Mouse (Mus musculus): ENCODE measurements at regions not wholly inside any gene's neighbourhood (a gene's known extent, or its start where the extent isn't known, plus 50 kb on each side); places are given as distances from the start of the nearest gene placed in this dataset.

- no peak overlapping the region for H3K4me3 ChIP-seq (ENCODE audit: low read length)
Measured at GRCm38 (mm10) chr11:20470396-20470795, 72.7 kb upstream of the Sertad2 start.

GRCm38 (mm10) chr11:20472336-20472735 lies 70.7 kb upstream of the Sertad2 start:
- H3K4me3 ChIP-seq (ENCODE audit: low read length) = no peak overlapping the region
- no peak overlapping the region for H3K27ac ChIP-seq (ENCODE audit: low read length)
- no peaks in the 10 kb centered on the region for H3K9me3 ChIP-seq (replicated peaks; ENCODE audit: control insufficient read depth, low read length)
- H3K9ac ChIP-seq (ENCODE audit: low read length) = no peak overlapping the region
- H3K27me3 ChIP-seq (ENCODE audit: control insufficient read depth, insufficient read depth, low read length) = no peaks in the 10 kb centered on the region; the same call in 1 of the 2 replicates
- H3K36me3 ChIP-seq (ENCODE audit: control insufficient read depth, insufficient read depth) = no peaks in the 10 kb centered on the region
- no peaks in the 10 kb centered on the region for H3K4me1 ChIP-seq (ENCODE audit: control insufficient read depth, insufficient read depth, low read length)
- no peak for ATAC-seq (replicated peaks; ENCODE audit: extremely low read depth, insufficient read depth, low FRiP score)
- WGBS = 37% methylated on average over 1 of the region's 1 CpGs
- H3K4me2 ChIP-seq (ENCODE audit: low read depth, low read length) = no peak overlapping the region

More at GRCm38 (mm10) chr11:20470396-20470795, 72.7 kb upstream of the Sertad2 start:
- Histone ChIP-seq H3K27me3 (ENCODE audit: control insufficient read depth, insufficient read depth, low read length) (no peaks in the 10 kb centered on the region), H3K27ac (ENCODE audit: low read length) (no peak overlapping the region), H3K4me2 (ENCODE audit: low read depth, low read length) (no peak overlapping the region), H3K36me3 (ENCODE audit: control insufficient read depth, insufficient read depth) (no peaks in the 10 kb centered on the region), H3K9me3 (replicated peaks; ENCODE audit: control insufficient read depth, low read length) (no peaks in the 10 kb centered on the region), H3K4me1 (ENCODE audit: control insufficient read depth, insufficient read depth, low read length) (no peaks in the 10 kb centered on the region), H3K9ac (ENCODE audit: low read length) (no peak overlapping the region)
- WGBS = 90% methylated on average over 6 of the region's 6 CpGs
- no peak for ATAC-seq (replicated peaks; ENCODE audit: extremely low read depth, insufficient read depth, low FRiP score)

- Histone ChIP-seq H3K9me3 (replicated peaks; ENCODE audit: control insufficient read depth, low read length) (0 out of 2 replicates have a peak, but pooled peaks cover 3% of the 10 kb centered on the region), H3K4me1 (ENCODE audit: control insufficient read depth, insufficient read depth, low read length) (no peaks in the 10 kb centered on the region), H3K27me3 (ENCODE audit: control insufficient read depth, insufficient read depth, low read length) (no peaks in the 10 kb centered on the region; the same call in 1 of the 2 replicates), H3K4me2 (ENCODE audit: low read depth, low read length) (no peak overlapping the region), H3K36me3 (ENCODE audit: control insufficient read depth, insufficient read depth) (no peaks in the 10 kb centered on the region), H3K27ac (ENCODE audit: low read length) (no peak overlapping the region), H3K9ac (ENCODE audit: low read length) (no peak overlapping the region), H3K4me3 (ENCODE audit: low read length) (no peak overlapping the region)
- ATAC-seq (replicated peaks; ENCODE audit: extremely low read depth, insufficient read depth, low FRiP score) = no peak
- 64% methylated on average over 7 of the region's 7 CpGs for WGBS
Measured at GRCm38 (mm10) chr11:20475629-20476028, 67.4 kb upstream of the Sertad2 start.

GRCm38 (mm10) chr11:20476494-20476893 lies 66.6 kb upstream of the Sertad2 start:
- Histone ChIP-seq H3K4me2 (ENCODE audit: low read depth, low read length) (no peak overlapping the region), H3K27ac (ENCODE audit: low read length) (no peak overlapping the region), H3K4me1 (ENCODE audit: control insufficient read depth, insufficient read depth, low read length) (no peaks in the 10 kb centered on the region), H3K9me3 (replicated peaks; ENCODE audit: control insufficient read depth, low read length) (0 out of 2 replicates have a peak, but pooled peaks cover 5% of the 10 kb centered on the region), H3K36me3 (ENCODE audit: control insufficient read depth, insufficient read depth) (no peaks in the 10 kb centered on the region), H3K4me3 (ENCODE audit: low read length) (no peak overlapping the region), H3K27me3 (ENCODE audit: control insufficient read depth, insufficient read depth, low read length) (no peaks in the 10 kb centered on the region; the same call in 1 of the 2 replicates), H3K9ac (ENCODE audit: low read length) (no peak overlapping the region)
- 95% methylated on average over 3 of the region's 3 CpGs for WGBS
- no peak for ATAC-seq (replicated peaks; ENCODE audit: extremely low read depth, insufficient read depth, low FRiP score)

- Histone ChIP-seq H3K4me2 (ENCODE audit: low read depth, low read length) (peak overlapping the region; percentile 47), H3K36me3 (ENCODE audit: control insufficient read depth, insufficient read depth) (no peaks in the 10 kb centered on the region), H3K9me3 (replicated peaks; ENCODE audit: control insufficient read depth, low read length) (0 out of 2 replicates have a peak, but pooled peaks cover 5% of the 10 kb centered on the region), H3K27ac (ENCODE audit: low read length) (no peak overlapping the region; the same call in 1 of the 2 replicates), H3K27me3 (ENCODE audit: control insufficient read depth, insufficient read depth, low read length) (no peaks in the 10 kb centered on the region; the same call in none of the 2 replicates), H3K9ac (ENCODE audit: low read length) (peak overlapping the region; percentile 7; the same call in 1 of the 2 replicates), H3K4me1 (ENCODE audit: control insufficient read depth, insufficient read depth, low read length) (no peaks in the 10 kb centered on the region), H3K4me3 (ENCODE audit: low read length) (0 out of 2 replicates have a peak overlapping the region, but pooled peaks have one; percentile 0)
- whole genome bisulfite sequencing = 24% methylated on average over 19 of the region's 19 CpGs
- ATAC-seq (replicated peaks; ENCODE audit: extremely low read depth, insufficient read depth, low FRiP score) = peak; percentile 63
Measured at GRCm38 (mm10) chr11:20477183-20478037, 65.6 kb upstream of the Sertad2 start.

- ATAC-seq (replicated peaks; ENCODE audit: extremely low read depth, insufficient read depth, low FRiP score) = no peak
- Histone ChIP-seq H3K36me3 (ENCODE audit: control insufficient read depth, insufficient read depth) (no peaks in the 10 kb centered on the region), H3K4me3 (ENCODE audit: low read length) (no peak overlapping the region), H3K4me2 (ENCODE audit: low read depth, low read length) (no peak overlapping the region), H3K27me3 (ENCODE audit: control insufficient read depth, insufficient read depth, low read length) (no peaks in the 10 kb centered on the region; the same call in none of the 2 replicates), H3K27ac (ENCODE audit: low read length) (no peak overlapping the region), H3K9me3 (replicated peaks; ENCODE audit: control insufficient read depth, low read length) (0 out of 2 replicates have a peak, but pooled peaks cover 5% of the 10 kb centered on the region), H3K9ac (ENCODE audit: low read length) (no peak overlapping the region), H3K4me1 (ENCODE audit: control insufficient read depth, insufficient read depth, low read length) (no peaks in the 10 kb centered on the region)
- 84% methylated on average over 3 of the region's 3 CpGs for WGBS
Measured at GRCm38 (mm10) chr11:20480632-20481031, 62.4 kb upstream of the Sertad2 start.

GRCm38 (mm10) chr11:20485371-20485770 lies 57.7 kb upstream of the Sertad2 start:
- Histone ChIP-seq H3K9me3 (replicated peaks; ENCODE audit: control insufficient read depth, low read length) (0 out of 2 replicates have a peak, but pooled peaks cover 2% of the 10 kb centered on the region), H3K36me3 (ENCODE audit: control insufficient read depth, insufficient read depth) (no peaks in the 10 kb centered on the region), H3K9ac (ENCODE audit: low read length) (no peak overlapping the region), H3K4me1 (ENCODE audit: control insufficient read depth, insufficient read depth, low read length) (no peaks in the 10 kb centered on the region), H3K4me3 (ENCODE audit: low read length) (no peak overlapping the region), H3K4me2 (ENCODE audit: low read depth, low read length) (no peak overlapping the region), H3K27ac (ENCODE audit: low read length) (no peak overlapping the region), H3K27me3 (ENCODE audit: control insufficient read depth, insufficient read depth, low read length) (no peaks in the 10 kb centered on the region; the same call in 1 of the 2 replicates)
- WGBS = 60% methylated on average over 2 of the region's 2 CpGs
- ATAC-seq (replicated peaks; ENCODE audit: extremely low read depth, insufficient read depth, low FRiP score) = no peak
